Mouse (Mus musculus) kidney, adult 10 weeks (tissue): ENCODE results near the gene Aph1b. TPM values are rescaled to one million over a fixed set of nuclear protein-coding genes. Genes with fewer than 3 reads are reported as not detected.

Source experiments
- polyA plus RNA-seq: library from polyadenylated mRNA; stranded (reverse); fragments of 350-450 nt; fragmentation: Illumina TruSeq; extraction: RNeasy Lipid Tissue Mini Kit (QIAGEN cat#74804); gene quantifications from one replicate; pipeline ENCODE4 v1.2.3, GENCODE M21; 2014; ENCODE audit warnings: low read depth, low replicate concordance

The Aph1b gene
- polyA plus RNA-seq: 23.7 TPM

GRCm38 (mm10) chr9:66795464-66796324 lies at the start of gene Aph1b:
Gene Aph1b (minus strand): TSS chr9:66795490.

GRCm38 (mm10) chr9:66834318-66835096 lies 39.2 kb upstream of the Aph1b start, which contains the start of gene Aph1c:
Gene Aph1c (minus strand): TSS chr9:66834726.

GRCm38 (mm10) chr9:66796739-66797138 lies 1.4 kb upstream of the Aph1b start, which contains the start of gene Gm10647:
Gene Gm10647 (plus strand): TSS chr9:66797039.

Other genes starting within 250 kb of the Aph1b start
- 118 TPM for gene Usp3, start 202.3 kb downstream of the Aph1b start, polyA plus RNA-seq
- 253 TPM for gene Car12, start 81.8 kb downstream of the Aph1b start, polyA plus RNA-seq
- 0.57 TPM for gene Gm10647, start 1.5 kb upstream of the Aph1b start, polyA plus RNA-seq
- gene Aph1c, start 39.2 kb upstream of the Aph1b start, polyA plus RNA-seq: 32.6 TPM
- 29.8 TPM for gene Rab8b, start 124.2 kb upstream of the Aph1b start, polyA plus RNA-seq
- 635 TPM for gene Rps27l, start 150.6 kb upstream of the Aph1b start, polyA plus RNA-seq
- 97.9 TPM for gene Lactb, start 180.0 kb upstream of the Aph1b start, polyA plus RNA-seq